Mouse (Mus musculus) liver, embryonic 15.5 days (tissue): ENCODE results near the gene BC005537. TPM values are rescaled to one million over a fixed set of nuclear protein-coding genes. Genes with fewer than 3 reads are reported as not detected.

Experiments used
- ATAC-seq: fragments of 200-750 bp; cut with Nextera tagmentation; 2 replicates; pipeline ENCODE4 v1.8.0; 2017; ENCODE audit warnings: moderate number of reproducible peaks, mild to moderate bottlenecking, moderate library complexity; ENCODE audit not compliant: insufficient read depth
- H3K27ac ChIP-seq: fragments of 300-500 bp; sonication (generic); replicated peaks from 2 replicates; pipeline ENCODE4 v1.5.1; 2015; ENCODE audit warnings: mild to moderate bottlenecking, inconsistent platforms
- H3K27me3 ChIP-seq: fragments of 300-500 bp; sonication (generic); 2 replicates; pipeline ENCODE4 v1.6.1; 2015; ENCODE audit warnings: mild to moderate bottlenecking, inconsistent platforms
- H3K36me3 ChIP-seq: fragments of 300-500 bp; sonication (generic); replicated peaks from 2 replicates; pipeline ENCODE4 v1.6.1; 2015; ENCODE audit warnings: moderate library complexity, mild to moderate bottlenecking, inconsistent platforms
- H3K4me1 ChIP-seq: fragments of 300-500 bp; sonication (generic); replicated peaks from 2 replicates; pipeline ENCODE4 v1.6.1; 2015; ENCODE audit warnings: inconsistent platforms
- H3K4me2 ChIP-seq: fragments of 300-500 bp; sonication (generic); 2 replicates; pipeline ENCODE4 v1.6.1; 2015; ENCODE audit warnings: moderate library complexity, mild to moderate bottlenecking, inconsistent platforms
- H3K4me3 ChIP-seq: fragments of 300-500 bp; sonication (generic); replicated peaks from 2 replicates; pipeline ENCODE4 v1.5.1; 2015; ENCODE audit warnings: mild to moderate bottlenecking, inconsistent platforms
- H3K9ac ChIP-seq: fragments of 300-500 bp; sonication (generic); 2 replicates; pipeline ENCODE4 v1.6.1; 2015; ENCODE audit warnings: moderate library complexity, mild to moderate bottlenecking, inconsistent platforms
- H3K9me3 ChIP-seq: fragments of 300-500 bp; sonication (generic); replicated peaks from 2 replicates; pipeline ENCODE4 v1.6.1; 2016; ENCODE audit warnings: inconsistent platforms
- WGBS: fragments of 180-500 bp; shearing (Covaris S2); methylation state at CpG from one replicate; pipeline ENCODE4 v1.1.7; 2015; ENCODE audit warnings: mixed read lengths; ENCODE audit not compliant: insufficient replicate concordance; 5-methylcytosine and 5-hydroxymethylcytosine counted together
- polyA plus RNA-seq: library from polyadenylated mRNA; unstranded; fragments of >200 nt; fragmentation: Nextera tagmentation; extraction: Ambion mirVana; gene quantifications from 2 replicates; pipeline ENCODE4 v1.2.1, GENCODE M21; 2015

BC005537 gene
- polyA plus RNA-seq, 1 experiment from 2014 or later: 8.3 TPM

GRCm38 (mm10) chr13:24844983-24845955, 43.8 kb downstream of the BC005537 start, which contains the start of gene D130043K22Rik:
Gene D130043K22Rik, plus strand, starts transcription at chr13:24845135.
- Histone ChIP-seq H3K4me3 (peak within 1 kb of the TSS; percentile 32), H3K36me3 (peaks cover 12% of the 10 kb centered on the region), H3K9me3 (no peaks in the 10 kb centered on the region), H3K9ac (no peak within 1 kb of the TSS), H3K27me3 (0 out of 2 replicates have a peak, but pooled peaks cover 5% of the 10 kb centered on the region), H3K4me1 (peaks cover 11% of the 10 kb centered on the region), H3K4me2 (peak within 1 kb of the TSS; percentile 59), H3K27ac (no peak within 1 kb of the TSS)
- WGBS: 19% methylated on average over 40 of the region's 40 CpGs
- no peak for ATAC-seq

GRCm38 (mm10) chr13:24849318-24849717, 47.9 kb downstream of the BC005537 start:
- WGBS: 73% methylated on average over 4 of the region's 4 CpGs
- no peaks in the 10 kb centered on the region for H3K36me3 ChIP-seq
- no peaks in the 10 kb centered on the region for H3K9me3 ChIP-seq
- no peak overlapping the region for H3K4me3 ChIP-seq
- H3K27me3 ChIP-seq: 0 out of 2 replicates have a peak, but pooled peaks cover 5% of the 10 kb centered on the region
- no peak overlapping the region for H3K9ac ChIP-seq
- no peak for ATAC-seq
- no peak overlapping the region for H3K4me2 ChIP-seq
- H3K4me1 ChIP-seq: peaks cover 11% of the 10 kb centered on the region
- H3K27ac ChIP-seq: no peak overlapping the region

- Histone ChIP-seq H3K27me3 (no peaks in the 10 kb centered on the region), H3K9ac (no peak overlapping the region)
- ATAC-seq: no peak
These were observed 50.5 kb downstream of the BC005537 start for GRCm38 (mm10) chr13:24851989-24852388.

GRCm38 (mm10) chr13:24852570-24852969, 51.1 kb downstream of the BC005537 start:
- Histone ChIP-seq H3K27me3 (no peaks in the 10 kb centered on the region), H3K4me1 (no peaks in the 10 kb centered on the region; the same call in 1 of the 2 replicates), H3K4me3 (no peak overlapping the region), H3K9ac (no peak overlapping the region), H3K27ac (no peak overlapping the region), H3K9me3 (no peaks in the 10 kb centered on the region), H3K36me3 (no peaks in the 10 kb centered on the region), H3K4me2 (no peak overlapping the region)
- no peak for ATAC-seq
- WGBS: 37% methylated on average over 3 of the region's 3 CpGs

More at GRCm38 (mm10) chr13:24851989-24852388, 50.5 kb downstream of the BC005537 start:
- no peaks in the 10 kb centered on the region for H3K9me3 ChIP-seq
- H3K27ac ChIP-seq: no peak overlapping the region
- no peaks in the 10 kb centered on the region; the same call in 1 of the 2 replicates for H3K4me1 ChIP-seq
- WGBS: 51% methylated on average over 2 of the region's 2 CpGs
- no peaks in the 10 kb centered on the region for H3K36me3 ChIP-seq
- H3K4me2 ChIP-seq: no peak overlapping the region
- no peak overlapping the region for H3K4me3 ChIP-seq

- no peaks in the 10 kb centered on the region for H3K9me3 ChIP-seq
- H3K27me3 ChIP-seq: no peaks in the 10 kb centered on the region
- no peaks in the 10 kb centered on the region for H3K36me3 ChIP-seq
- no peak overlapping the region for H3K27ac ChIP-seq
- no peak overlapping the region for H3K4me3 ChIP-seq
- no peak overlapping the region for H3K9ac ChIP-seq
- H3K4me1 ChIP-seq: no peaks in the 10 kb centered on the region
- no peak for ATAC-seq
- no peak overlapping the region for H3K4me2 ChIP-seq
These were observed 57.7 kb downstream of the BC005537 start for GRCm38 (mm10) chr13:24859115-24859514.

GRCm38 (mm10) chr13:24861084-24861483, 59.6 kb downstream of the BC005537 start:
- H3K9ac ChIP-seq: no peak overlapping the region
- H3K27me3 ChIP-seq: no peaks in the 10 kb centered on the region
- ATAC-seq: no peak
- no peak overlapping the region for H3K4me2 ChIP-seq
- H3K4me1 ChIP-seq: no peaks in the 10 kb centered on the region
- H3K27ac ChIP-seq: no peak overlapping the region
- no peak overlapping the region for H3K4me3 ChIP-seq
- 46% methylated on average over 12 of the region's 12 CpGs for WGBS
- no peaks in the 10 kb centered on the region for H3K36me3 ChIP-seq
- no peaks in the 10 kb centered on the region for H3K9me3 ChIP-seq

GRCm38 (mm10) chr13:24862021-24862420, 60.6 kb downstream of the BC005537 start:
- WGBS: 72% methylated on average over 7 of the region's 7 CpGs
- no peak overlapping the region for H3K27ac ChIP-seq
- H3K4me3 ChIP-seq: no peak overlapping the region
- H3K9me3 ChIP-seq: no peaks in the 10 kb centered on the region
- no peak overlapping the region for H3K9ac ChIP-seq
- H3K4me1 ChIP-seq: no peaks in the 10 kb centered on the region; the same call in 1 of the 2 replicates
- ATAC-seq: no peak
- H3K27me3 ChIP-seq: no peaks in the 10 kb centered on the region
- H3K36me3 ChIP-seq: no peaks in the 10 kb centered on the region
- no peak overlapping the region for H3K4me2 ChIP-seq

GRCm38 (mm10) chr13:24862520-24862919, 61.1 kb downstream of the BC005537 start:
- Histone ChIP-seq H3K36me3 (no peaks in the 10 kb centered on the region), H3K4me1 (no peaks in the 10 kb centered on the region; the same call in 1 of the 2 replicates), H3K9ac (no peak overlapping the region), H3K27me3 (no peaks in the 10 kb centered on the region), H3K27ac (no peak overlapping the region), H3K4me3 (no peak overlapping the region), H3K4me2 (no peak overlapping the region), H3K9me3 (no peaks in the 10 kb centered on the region)
- WGBS: 48% methylated on average over 7 of the region's 7 CpGs
- ATAC-seq: no peak

Other genes starting within 250 kb of the BC005537 start
- 3.1 and 3.2 TPM in 2 replicates for gene Ripor2, start 219.5 kb upstream of the BC005537 start, polyA plus RNA-seq
- gene Armh2, start 60.4 kb upstream of the BC005537 start, polyA plus RNA-seq: not detected in 2 replicates
- 95.4 and 113 TPM in 2 replicates for gene Gmnn, start 39.7 kb upstream of the BC005537 start, polyA plus RNA-seq
- gene Acot13, start 29.9 kb downstream of the BC005537 start, polyA plus RNA-seq: 50.0 and 55.1 TPM in 2 replicates
- gene Tdp2, start 30.0 kb downstream of the BC005537 start, polyA plus RNA-seq: 20.4 and 23.2 TPM in 2 replicates
- gene D130043K22Rik, start 43.5 kb downstream of the BC005537 start, polyA plus RNA-seq: 0.13 and 0.15 TPM in 2 replicates
- gene Aldh5a1, start 136.0 kb downstream of the BC005537 start, polyA plus RNA-seq: 3.5 and 4.0 TPM in 2 replicates
- 11.7 and 17.2 TPM in 2 replicates for gene Gpld1, start 141.5 kb downstream of the BC005537 start, polyA plus RNA-seq
- 7.8 and 8.4 TPM in 2 replicates for gene Mrs2, start 218.7 kb downstream of the BC005537 start, polyA plus RNA-seq